Mouse (Mus musculus) kidney, embryonic 14.5 days (tissue): ENCODE results near the gene Jrkl. TPM values are rescaled to one million over a fixed set of nuclear protein-coding genes. Genes with fewer than 3 reads are reported as not detected.

ENCODE experiments used
- ATAC-seq: fragments of 200-750 bp; cut with Nextera tagmentation; 2 replicates; pipeline ENCODE4 v1.8.0; 2017; ENCODE audit warnings: moderate number of reproducible peaks, mild to moderate bottlenecking, moderate TSS enrichment, moderate library complexity; ENCODE audit not compliant: low FRiP score, low TSS enrichment
- H3K27ac ChIP-seq: fragments of 300-500 bp; sonication (generic); 2 replicates; pipeline ENCODE4 v1.5.1; 2014; ENCODE audit warnings: low read depth, mild to moderate bottlenecking, low read length, moderate library complexity, mixed read lengths
- H3K27me3 ChIP-seq: fragments of 300-500 bp; sonication (generic); 2 replicates; pipeline ENCODE4 v1.6.1; 2014; ENCODE audit warnings: mild to moderate bottlenecking, low read length; ENCODE audit not compliant: control insufficient read depth, insufficient read depth
- H3K36me3 ChIP-seq: fragments of 300-500 bp; sonication (generic); 2 replicates; pipeline ENCODE4 v1.6.1; 2014; ENCODE audit warnings: low read length, mixed read lengths; ENCODE audit not compliant: control insufficient read depth, insufficient read depth
- H3K4me1 ChIP-seq: fragments of 300-500 bp; sonication (generic); 2 replicates; pipeline ENCODE4 v1.6.1; 2014; ENCODE audit warnings: low read length, mixed read lengths; ENCODE audit not compliant: control insufficient read depth, insufficient read depth
- H3K4me2 ChIP-seq: fragments of 300-500 bp; sonication (generic); replicated peaks from 2 replicates; pipeline ENCODE4 v1.6.1; 2014; ENCODE audit warnings: low read depth, mild to moderate bottlenecking, low read length
- H3K4me3 ChIP-seq: fragments of 300-500 bp; sonication (generic); 2 replicates; pipeline ENCODE4 v1.5.1; 2014; ENCODE audit warnings: mild to moderate bottlenecking, low read length
- H3K9ac ChIP-seq: fragments of 300-500 bp; sonication (generic); 2 replicates; pipeline ENCODE4 v1.6.1; 2014; ENCODE audit warnings: low read depth, mild to moderate bottlenecking, low read length, moderate library complexity
- H3K9me3 ChIP-seq: fragments of 300-500 bp; sonication (generic); 2 replicates; pipeline ENCODE4 v1.6.1; 2016; ENCODE audit warnings: low read length; ENCODE audit not compliant: control insufficient read depth
- WGBS: fragments of 180-500 bp; shearing (Covaris S2); extraction: QIAGEN DNeasy Blood & Tissue Kit; methylation state at CpG from one replicate; pipeline ENCODE4 v1.1.7; 2014; 5-methylcytosine and 5-hydroxymethylcytosine counted together
- polyA plus RNA-seq: library from polyadenylated mRNA; unstranded; fragments of >200 nt; fragmentation: Nextera tagmentation; extraction: Ambion mirVana; gene quantifications from 2 replicates; pipeline ENCODE4 v1.2.1, GENCODE M21; 2014

Jrkl gene
- polyA plus RNA-seq, 1 experiment from 2014 or later = 9.6 TPM

DNA sequence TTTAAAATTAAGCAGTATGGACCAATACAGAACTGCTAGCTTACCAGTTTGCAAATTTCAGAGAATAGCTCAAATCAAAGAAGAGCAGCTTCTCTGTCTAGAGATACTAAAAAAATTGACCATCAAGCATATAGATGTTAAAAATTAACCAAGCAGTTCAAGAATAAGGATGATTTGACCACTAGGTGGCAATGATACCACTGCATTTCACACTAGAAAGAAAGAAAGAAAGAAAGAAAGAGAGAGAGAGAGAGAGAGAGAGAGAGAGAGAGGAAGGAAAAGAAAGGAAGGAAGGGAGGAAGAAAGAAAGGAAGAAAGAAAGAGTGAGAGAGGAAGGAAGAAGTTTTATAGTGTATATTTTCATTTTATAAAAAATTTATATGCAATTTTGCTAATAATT is 3.3 kb downstream of the Jrkl start:
- no peak overlapping the region for H3K27ac ChIP-seq
- no peaks in the 10 kb centered on the region for H3K4me1 ChIP-seq
- ATAC-seq = no peak
- no peaks in the 10 kb centered on the region for H3K27me3 ChIP-seq
- no peak overlapping the region for H3K4me3 ChIP-seq
- no peaks in the 10 kb centered on the region for H3K36me3 ChIP-seq
- no peak overlapping the region for H3K4me2 ChIP-seq
- no peaks in the 10 kb centered on the region for H3K9me3 ChIP-seq
- no peak overlapping the region for H3K9ac ChIP-seq

DNA sequence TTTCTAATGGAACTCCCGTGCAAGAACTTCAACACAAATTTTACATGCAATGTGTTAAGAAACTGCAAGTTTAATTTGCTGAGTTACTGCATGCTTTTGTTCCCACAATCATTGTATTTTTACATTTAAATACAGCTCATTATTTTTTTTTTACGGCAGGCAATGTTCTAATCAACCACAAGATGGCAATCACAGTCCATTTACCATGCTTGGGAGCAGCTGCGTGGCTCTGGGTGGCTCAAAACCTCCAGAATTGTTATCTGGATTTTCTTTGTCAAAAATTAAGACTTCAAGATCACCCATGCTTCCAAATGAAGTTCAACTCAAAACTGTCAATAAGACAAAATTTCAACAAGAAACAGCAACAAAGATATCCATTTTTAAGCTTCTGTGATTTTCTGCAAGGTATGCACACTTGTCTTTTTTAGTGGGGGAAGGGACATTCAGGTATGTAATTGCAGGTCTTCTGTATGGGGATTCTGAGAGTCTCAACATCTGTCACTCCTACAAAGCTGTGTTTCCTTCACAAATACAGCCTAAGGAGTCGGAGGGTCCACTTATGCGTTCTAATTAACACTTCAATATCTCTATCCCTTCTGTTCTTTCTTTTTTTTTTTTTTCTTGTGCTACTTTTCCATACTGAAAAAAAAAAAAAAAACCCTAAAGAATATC is 13.9 kb downstream of the Jrkl start:
- Histone ChIP-seq H3K9me3 (peaks cover 7% of the 10 kb centered on the region; the same call in 1 of the 2 replicates), H3K4me3 (no peak overlapping the region), H3K36me3 (no peaks in the 10 kb centered on the region), H3K27ac (no peak overlapping the region), H3K4me1 (no peaks in the 10 kb centered on the region), H3K4me2 (no peak overlapping the region), H3K9ac (no peak overlapping the region), H3K27me3 (no peaks in the 10 kb centered on the region)
- ATAC-seq = 0 out of 2 replicates have a peak, but pooled peaks have one; percentile 52
- 17% methylated on average over 5 of the region's 5 CpGs for WGBS

DNA sequence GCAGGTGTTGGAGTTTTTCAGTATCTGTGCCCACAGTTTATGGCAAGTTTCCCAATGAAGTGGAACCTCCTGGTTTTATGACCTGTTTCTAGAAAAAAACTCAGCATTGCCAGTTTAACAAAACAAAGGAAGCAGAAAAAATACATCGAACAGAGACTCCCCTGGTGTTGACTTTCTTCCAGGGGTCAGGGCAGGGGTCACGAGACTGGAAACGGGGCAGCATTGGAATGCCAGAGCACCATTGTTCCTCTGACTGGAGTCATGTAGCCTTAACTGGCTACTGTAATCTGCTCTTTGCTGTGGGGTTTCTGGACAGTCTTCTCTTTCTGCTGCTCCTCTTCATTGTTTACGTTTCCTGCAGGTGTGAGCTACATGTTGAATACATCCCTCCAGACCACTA is 15.1 kb downstream of the Jrkl start:
- Histone ChIP-seq H3K4me3 (no peak overlapping the region), H3K9me3 (peaks cover 7% of the 10 kb centered on the region; the same call in 1 of the 2 replicates), H3K4me2 (no peak overlapping the region), H3K4me1 (no peaks in the 10 kb centered on the region), H3K27ac (no peak overlapping the region), H3K36me3 (no peaks in the 10 kb centered on the region), H3K27me3 (no peaks in the 10 kb centered on the region), H3K9ac (no peak overlapping the region)
- peak; percentile 62; the same call in 1 of the 2 replicates for ATAC-seq
- 8% methylated on average over 4 of the region's 4 CpGs for WGBS

DNA sequence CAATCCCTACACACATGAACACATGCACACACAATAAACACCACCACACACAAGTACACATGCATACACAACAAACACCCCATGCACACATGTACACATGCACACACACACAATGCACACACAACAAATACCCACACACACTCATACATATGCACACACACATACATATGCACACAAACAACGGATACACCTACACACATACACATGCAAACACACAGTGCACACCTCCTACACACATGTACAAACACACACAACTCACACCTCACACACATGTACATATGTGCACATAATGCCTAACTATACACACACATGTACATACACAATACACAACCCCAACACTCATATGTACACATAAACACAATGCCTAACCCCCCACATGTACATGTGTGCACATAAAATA is 19.8 kb downstream of the Jrkl start:
- no peak overlapping the region for H3K4me2 ChIP-seq
- 92% methylated on average over 1 of the region's 1 CpGs for WGBS

DNA sequence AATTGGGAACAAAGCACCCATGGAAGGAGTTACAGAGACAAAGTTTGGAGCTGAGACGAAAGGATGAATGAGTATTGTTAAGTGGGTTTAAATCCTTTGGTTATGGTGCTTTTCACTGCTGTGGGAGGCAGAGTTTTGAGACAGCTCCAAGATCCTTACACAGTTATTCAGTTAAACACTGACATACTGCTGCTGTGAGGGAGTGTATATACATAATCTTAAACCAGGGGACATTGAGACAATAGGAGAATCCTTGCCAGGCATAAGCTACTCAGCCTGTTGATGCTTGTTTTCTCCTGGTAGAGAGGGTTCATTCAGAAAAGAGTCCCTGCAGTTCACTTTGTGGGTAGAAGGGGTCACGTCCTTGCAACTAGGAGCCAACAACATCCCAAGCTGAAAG is 39.3 kb downstream of the Jrkl start:
- ATAC-seq = no peak
- no peak overlapping the region for H3K9ac ChIP-seq

More for the DNA sequence above, 19.8 kb downstream of the Jrkl start:
- Histone ChIP-seq H3K36me3 (no peaks in the 10 kb centered on the region), H3K27me3 (no peaks in the 10 kb centered on the region), H3K9ac (no peak overlapping the region), H3K4me1 (no peaks in the 10 kb centered on the region), H3K27ac (no peak overlapping the region), H3K9me3 (peaks cover 7% of the 10 kb centered on the region; the same call in 1 of the 2 replicates), H3K4me3 (no peak overlapping the region)
- no peak for ATAC-seq

DNA sequence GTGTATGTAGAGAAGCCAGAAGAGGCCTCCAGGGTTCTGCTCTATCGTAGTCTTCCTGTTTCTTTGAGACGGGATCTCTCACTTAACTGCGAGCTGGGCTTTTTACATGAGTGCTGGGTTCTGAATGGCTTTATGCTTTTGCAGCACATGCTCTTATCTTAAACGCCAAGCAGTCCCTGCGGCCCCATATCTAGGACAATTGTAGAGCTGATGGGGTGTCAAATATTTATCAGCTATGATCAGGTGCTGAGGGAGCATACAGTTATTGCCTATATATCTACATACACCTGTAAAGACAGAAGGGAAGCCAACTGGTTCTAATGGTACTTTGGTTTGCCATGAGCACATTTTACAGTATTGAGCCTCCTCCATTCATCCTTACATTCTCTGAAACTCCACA is 41.9 kb downstream of the Jrkl start:
- H3K4me3 ChIP-seq = no peak overlapping the region
- H3K36me3 ChIP-seq = no peaks in the 10 kb centered on the region
- ATAC-seq = no peak
- no peak overlapping the region for H3K9ac ChIP-seq
- no peak overlapping the region for H3K4me2 ChIP-seq
- H3K9me3 ChIP-seq = no peaks in the 10 kb centered on the region
- no peaks in the 10 kb centered on the region for H3K27me3 ChIP-seq
- H3K27ac ChIP-seq = no peak overlapping the region
- WGBS = 86% methylated on average over 5 of the region's 5 CpGs
- no peaks in the 10 kb centered on the region for H3K4me1 ChIP-seq

More for the DNA sequence above, 39.3 kb downstream of the Jrkl start:
- H3K9me3 ChIP-seq = no peaks in the 10 kb centered on the region
- no peak overlapping the region for H3K4me2 ChIP-seq
- H3K27ac ChIP-seq = no peak overlapping the region
- WGBS = 78% methylated on average over 2 of the region's 2 CpGs
- no peaks in the 10 kb centered on the region for H3K27me3 ChIP-seq
- no peaks in the 10 kb centered on the region for H3K4me1 ChIP-seq
- no peak overlapping the region for H3K4me3 ChIP-seq
- no peaks in the 10 kb centered on the region for H3K36me3 ChIP-seq

DNA sequence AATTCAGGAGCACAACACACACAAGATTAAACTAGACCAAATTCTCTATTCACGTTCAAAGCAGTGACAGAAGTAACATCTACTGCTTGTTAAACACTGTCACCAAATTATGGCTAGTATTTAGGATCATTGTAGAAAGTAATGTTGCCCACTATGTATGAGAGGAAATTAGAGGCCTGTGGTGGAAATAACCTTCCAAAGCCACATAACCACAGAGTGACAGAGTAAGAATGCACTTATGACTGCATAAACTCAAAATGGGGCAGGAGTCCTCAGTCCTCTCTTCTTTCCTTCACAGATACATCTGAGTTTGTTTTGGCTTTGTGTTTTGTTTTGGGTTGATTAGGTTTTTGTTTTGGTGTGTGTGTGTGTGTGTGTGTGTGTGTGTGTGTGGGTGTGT is 42.5 kb downstream of the Jrkl start:
- H3K9me3 ChIP-seq = no peaks in the 10 kb centered on the region
- no peaks in the 10 kb centered on the region for H3K36me3 ChIP-seq
- H3K27me3 ChIP-seq = no peaks in the 10 kb centered on the region
- ATAC-seq = no peak
- H3K9ac ChIP-seq = no peak overlapping the region
- H3K4me1 ChIP-seq = no peaks in the 10 kb centered on the region
- no peak overlapping the region for H3K4me3 ChIP-seq
- 85% methylated on average over 1 of the region's 1 CpGs for WGBS
- H3K4me2 ChIP-seq = no peak overlapping the region
- H3K27ac ChIP-seq = no peak overlapping the region

DNA sequence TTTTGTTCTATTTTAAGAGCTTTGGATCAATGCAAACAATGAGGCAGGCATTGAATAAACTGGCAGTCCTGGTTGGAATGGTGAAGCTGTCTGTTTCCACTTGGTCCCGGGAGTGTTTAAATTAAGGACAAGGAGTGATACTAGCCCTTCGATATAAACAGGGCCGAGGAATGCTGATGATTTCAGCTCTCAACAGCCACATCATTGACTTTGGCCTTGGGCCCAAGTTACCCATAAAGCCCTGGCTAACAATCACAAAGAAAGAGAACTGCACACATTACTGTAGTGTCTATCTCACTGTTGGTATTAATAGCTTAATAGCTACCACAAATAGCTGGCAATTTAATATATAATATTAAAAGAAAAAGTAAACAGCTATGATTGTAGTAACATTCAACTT is 45.5 kb downstream of the Jrkl start:
- Histone ChIP-seq H3K9me3 (no peaks in the 10 kb centered on the region), H3K4me2 (no peak overlapping the region), H3K9ac (no peak overlapping the region), H3K27me3 (no peaks in the 10 kb centered on the region), H3K27ac (no peak overlapping the region), H3K4me3 (no peak overlapping the region), H3K4me1 (no peaks in the 10 kb centered on the region), H3K36me3 (no peaks in the 10 kb centered on the region)
- 75% methylated on average over 3 of the region's 3 CpGs for WGBS
- no peak for ATAC-seq

DNA sequence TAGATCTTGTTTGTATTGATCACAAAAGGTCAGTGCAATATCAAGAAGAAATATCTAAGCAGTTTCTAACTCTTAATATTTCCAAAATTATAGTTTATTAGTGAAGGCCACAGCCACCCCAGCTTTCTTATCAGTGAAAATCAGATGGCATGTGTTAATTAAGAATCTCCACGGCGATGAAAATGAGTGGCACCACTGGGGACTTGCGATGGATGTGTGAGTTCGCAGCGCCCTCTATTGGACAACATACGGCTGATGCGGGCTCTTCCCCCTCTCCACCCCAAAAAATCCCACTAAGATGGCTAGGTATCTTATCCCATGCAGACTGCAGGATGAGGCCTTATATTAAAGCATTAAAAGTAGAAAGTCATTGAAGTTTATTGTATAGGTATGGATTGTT is 49.9 kb downstream of the Jrkl start:
- ATAC-seq = no peak
- 7% methylated on average over 7 of the region's 7 CpGs for WGBS
- no peak overlapping the region for H3K4me2 ChIP-seq
- H3K27ac ChIP-seq = no peak overlapping the region
- H3K9me3 ChIP-seq = no peaks in the 10 kb centered on the region
- H3K4me3 ChIP-seq = no peak overlapping the region
- no peak overlapping the region for H3K9ac ChIP-seq
- H3K27me3 ChIP-seq = no peaks in the 10 kb centered on the region
- no peaks in the 10 kb centered on the region for H3K4me1 ChIP-seq
- no peaks in the 10 kb centered on the region for H3K36me3 ChIP-seq
